Mouse (Mus musculus) megakaryocyte-erythroid progenitor cell, adult 5-6 weeks (primary cell): ENCODE data around the gene Fuom. TPM values are rescaled to one million over a fixed set of nuclear protein-coding genes. Genes with fewer than 3 reads are reported as not detected.

Experiments
- ATAC-seq: replicated peaks from 2 replicates; pipeline ENCODE4 v1.8.0; 2016; ENCODE audit warnings: mild to moderate bottlenecking, inconsistent platforms; ENCODE audit not compliant: severe bottlenecking, poor library complexity, low FRiP score, low TSS enrichment
- total RNA-seq, 2 experiments: library from RNA; stranded (forward) in 1 of 2; stranded (reverse) in 1 of 2; fragments of 200-1000, 215-1000 nt in 1 of 2; fragments of >200 nt in 1 of 2; fragmentation: Nextera tagmentation in 1 of 2; gene quantifications; 2 replicates each; pipeline ENCODE4 v1.2.3; 2014 to 2017

Fuom gene
- total RNA-seq, 2 experiments from 2014 or later: 4.1 TPM; not detected in 1

- ATAC-seq: peak; percentile 79
Measured at GRCm38 (mm10) chr7:140115583-140116328, 13.5 kb upstream of the Fuom start, which contains the start of gene Paox. TSS of gene Paox (plus strand) at chr7:140115799.

DNA sequence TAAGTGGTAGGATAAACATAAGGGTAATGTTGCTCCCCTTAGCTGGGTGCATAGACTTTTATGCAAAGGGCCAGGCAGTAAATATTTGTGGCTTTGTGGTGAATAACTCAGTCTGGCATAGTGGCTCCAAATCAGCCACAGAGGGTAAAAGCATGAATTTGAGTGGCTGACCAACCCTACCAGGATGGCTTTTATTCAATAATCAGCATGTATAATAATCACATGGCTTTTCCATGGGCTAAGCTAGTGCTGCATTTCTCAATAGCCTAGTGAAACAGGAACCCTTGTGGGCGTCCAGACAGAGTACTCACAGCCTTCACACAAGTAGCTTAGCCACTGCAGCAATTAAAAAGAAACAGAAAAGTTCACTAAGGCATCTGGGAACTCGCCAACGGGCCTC is 9.7 kb upstream of the Fuom start:
- no peak for ATAC-seq

GRCm38 (mm10) chr7:140104009-140104408 is 1.8 kb upstream of the Fuom start:
- ATAC-seq: no peak

DNA sequence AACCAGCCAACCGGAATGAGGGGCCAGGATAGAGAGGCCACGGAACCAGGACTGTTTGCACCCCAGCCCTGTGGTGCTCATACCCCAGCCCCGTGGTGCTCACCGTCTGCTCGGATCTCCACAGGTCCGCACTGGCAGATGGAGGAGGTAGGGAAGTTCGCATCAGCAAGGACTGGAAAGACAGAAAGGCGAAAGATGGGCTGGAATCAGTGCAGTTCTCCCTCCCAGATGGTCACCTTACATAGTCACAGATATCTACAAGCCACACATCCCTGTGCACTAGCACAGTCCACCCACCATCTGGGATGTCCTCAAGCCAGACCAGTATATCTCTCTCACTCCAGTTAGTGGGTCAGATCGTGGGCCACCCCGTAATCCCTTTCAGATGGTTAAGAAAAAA is 743 bp downstream of the Fuom start:
- ATAC-seq: no peak

DNA sequence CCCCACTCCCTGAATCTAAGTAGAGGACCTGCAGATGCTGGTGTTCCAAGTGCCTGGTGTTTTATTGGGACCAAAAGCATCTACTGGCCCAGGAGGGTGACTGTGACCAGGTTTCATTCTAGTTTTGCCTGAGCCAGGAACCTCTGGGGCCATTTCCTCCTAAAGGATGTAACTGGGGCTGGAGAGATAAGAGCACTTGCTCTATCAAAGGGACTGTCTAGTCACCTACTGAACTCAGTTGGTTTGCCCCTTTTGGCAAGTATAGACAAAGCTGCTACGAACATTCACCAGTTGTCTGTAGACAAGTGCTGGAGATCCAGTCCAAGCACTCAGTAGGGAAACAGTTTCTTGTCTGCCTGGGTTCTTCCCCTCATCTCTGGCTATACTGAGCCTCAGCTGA is 3.8 kb downstream of the Fuom start:
- no peak for ATAC-seq

DNA sequence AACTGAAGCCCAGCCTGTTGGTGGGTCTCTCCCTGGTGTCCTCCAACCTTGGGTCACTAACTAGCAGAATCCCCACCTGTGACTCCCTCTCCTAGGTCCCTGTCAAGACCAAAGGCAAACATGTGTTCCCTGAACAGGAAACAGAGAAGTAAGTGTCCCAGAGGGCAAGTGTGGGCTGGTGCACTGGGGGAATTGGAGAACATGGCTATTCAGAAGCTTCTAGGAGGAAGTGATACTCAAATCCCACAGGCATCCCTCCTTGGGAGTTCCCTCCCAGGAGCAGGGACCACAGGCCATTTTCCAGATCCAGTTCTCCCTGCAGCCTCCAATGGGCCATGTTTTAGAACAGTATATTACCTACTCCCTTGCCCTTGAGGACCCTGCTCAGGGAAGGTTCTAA is 6.2 kb downstream of the Fuom start:
- no peak for ATAC-seq

GRCm38 (mm10) chr7:140095556-140095955 is 6.7 kb downstream of the Fuom start:
- ATAC-seq: no peak

DNA sequence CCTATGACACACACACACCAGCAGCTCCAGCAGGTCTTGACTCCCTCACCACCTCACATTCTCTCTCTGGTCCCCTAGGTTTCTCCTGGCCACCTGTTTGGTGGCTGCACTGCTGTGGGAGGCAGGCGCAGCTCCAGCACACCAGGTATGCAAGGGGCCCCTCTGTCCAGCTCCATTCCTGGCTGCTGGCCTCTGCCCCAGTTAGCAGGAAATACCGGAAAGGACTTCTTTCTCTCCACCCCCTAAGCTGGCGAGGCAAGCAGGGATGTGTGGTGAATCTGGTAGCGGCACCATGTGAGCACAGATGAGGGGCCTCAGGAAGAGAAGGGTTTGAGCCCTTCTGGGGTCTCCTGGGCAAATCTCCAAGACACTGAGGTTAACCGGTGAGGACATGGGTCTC is 7.3 kb downstream of the Fuom start:
- ATAC-seq: no peak

- 0 out of 2 replicates have a peak, but pooled peaks have one; percentile 8 for ATAC-seq
Measured at GRCm38 (mm10) chr7:140092924-140093528, 9.2 kb downstream of the Fuom start, which contains the start of gene Prap1. TSS of gene Prap1 (plus strand) at chr7:140093395.

- ATAC-seq: no peak
Measured at GRCm38 (mm10) chr7:140090601-140091000, 11.6 kb downstream of the Fuom start.

- peak; percentile 71 for ATAC-seq
Measured at GRCm38 (mm10) chr7:140082242-140082678, 20.0 kb downstream of the Fuom start, which contains the start of gene Caly. TSS of gene Caly (minus strand) at chr7:140082548.

DNA sequence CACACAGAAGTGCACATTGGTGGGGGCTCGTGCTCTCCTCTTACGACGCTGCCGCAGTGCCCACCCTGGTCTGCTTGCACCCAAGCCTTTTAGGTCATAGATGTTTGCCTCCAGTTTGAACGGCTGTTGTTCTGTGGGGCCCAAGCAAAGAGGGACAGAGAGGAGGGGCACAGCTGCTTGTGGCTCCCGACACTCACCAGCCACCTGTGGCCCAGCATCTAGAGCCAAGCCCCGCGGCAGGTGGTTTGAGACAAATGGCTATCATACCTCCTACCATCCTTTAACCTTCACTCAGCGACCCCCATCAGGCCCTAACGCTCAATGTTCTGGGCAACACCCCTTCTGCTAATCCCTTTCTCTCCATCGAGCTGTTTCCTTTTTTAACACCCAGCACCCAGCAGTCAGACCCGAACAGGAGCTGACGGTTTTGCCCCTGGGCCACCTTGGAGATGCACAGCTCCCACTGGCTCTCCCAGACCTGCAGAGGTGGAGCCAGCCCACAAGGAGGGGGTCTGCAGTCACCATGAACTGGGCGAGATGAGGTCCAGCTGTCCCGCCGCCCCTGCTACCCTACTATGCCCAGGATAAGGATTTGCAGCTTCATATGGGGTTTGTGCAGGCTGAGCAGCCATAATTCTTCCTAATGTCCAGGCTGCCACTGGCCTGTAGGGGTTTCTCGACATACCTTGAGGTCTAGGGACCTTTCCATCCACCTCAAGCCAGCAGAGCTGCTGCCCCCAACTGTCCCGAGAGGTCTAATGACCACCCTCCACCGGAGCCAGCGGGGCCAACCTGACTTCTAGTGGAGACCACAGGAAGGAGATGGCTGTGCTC is 20.6 kb downstream of the Fuom start:
- 0 out of 2 replicates have a peak, but pooled peaks have one; percentile 5 for ATAC-seq

- ATAC-seq: peak; percentile 54; the same call in 1 of the 2 replicates
Measured at GRCm38 (mm10) chr7:140080503-140081156, 21.6 kb downstream of the Fuom start.

DNA sequence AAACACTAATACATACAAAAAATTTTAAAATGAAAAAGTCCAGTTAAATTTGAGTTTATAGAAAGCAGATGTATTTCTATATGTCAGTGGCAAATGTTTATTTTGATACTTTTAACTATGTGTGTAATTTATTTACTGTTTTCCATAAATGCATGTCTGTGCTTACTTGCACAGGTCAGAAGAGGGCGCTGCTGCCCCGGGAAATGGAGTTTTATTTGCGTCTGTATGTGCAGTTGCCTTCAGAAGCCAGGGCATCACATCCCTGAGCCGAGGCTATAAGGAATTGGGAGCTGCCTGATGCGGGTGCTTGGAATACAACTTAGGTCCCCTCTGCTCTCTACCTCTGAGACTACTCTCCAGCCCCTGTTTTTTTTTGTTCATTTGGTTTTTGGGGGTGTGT is 23.5 kb downstream of the Fuom start:
- ATAC-seq: peak; percentile 72

DNA sequence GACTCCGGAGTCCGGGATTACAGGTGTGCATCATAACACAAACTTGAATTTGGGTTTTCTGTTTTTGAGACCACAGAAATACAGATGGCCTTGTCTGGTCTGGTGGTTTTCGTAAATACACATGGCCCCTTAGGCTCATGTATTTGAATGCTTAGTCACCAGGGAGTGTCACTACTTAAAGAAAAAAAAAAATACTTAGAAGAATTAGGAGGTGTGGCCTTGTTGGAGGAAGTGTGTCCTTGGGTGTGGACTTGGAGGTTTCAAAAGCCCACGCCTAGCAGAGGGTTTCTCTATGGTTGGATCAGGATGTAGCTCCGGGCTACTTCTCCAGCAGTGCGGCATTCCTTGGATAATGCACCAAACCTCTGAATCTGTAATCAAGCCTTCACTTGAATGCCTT is 24.5 kb downstream of the Fuom start:
- ATAC-seq: no peak

- ATAC-seq: 0 out of 2 replicates have a peak, but pooled peaks have one; percentile 2
Measured at GRCm38 (mm10) chr7:140070042-140070711, 32.1 kb downstream of the Fuom start.

- ATAC-seq: no peak
Measured at GRCm38 (mm10) chr7:140067397-140067796, 34.8 kb downstream of the Fuom start.

DNA sequence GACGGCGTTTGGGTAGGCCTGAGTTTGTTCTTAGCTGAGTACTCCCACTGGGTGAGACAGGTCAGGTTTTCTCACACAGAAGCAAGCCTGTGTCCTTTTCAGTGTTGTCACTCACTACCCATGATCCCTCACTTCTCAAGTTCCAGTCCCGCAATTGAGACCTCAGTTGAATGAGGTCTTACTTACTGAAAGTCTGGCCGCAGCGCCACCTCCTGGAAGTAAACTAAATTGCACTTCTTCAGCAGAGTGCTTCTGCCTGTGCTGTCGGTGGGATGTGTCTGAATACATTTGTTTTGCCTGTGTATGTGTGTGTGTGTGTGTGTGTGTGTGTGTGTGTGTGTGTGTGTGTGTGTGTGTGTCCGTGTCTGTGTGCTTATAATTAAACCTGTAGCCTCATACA is 39.1 kb downstream of the Fuom start:
- peak; percentile 66 for ATAC-seq

- ATAC-seq: peak; percentile 50
Measured at GRCm38 (mm10) chr7:140062307-140062706, 39.9 kb downstream of the Fuom start.
